Mouse (Mus musculus): Measurements from ENCODE around the gene Gm2042.
"Not testable (repeated sequence)": the region's sequence is repeated elsewhere in the genome, so short reads cannot be mapped to it uniquely, and the experiment has no call there.

The Gm2042 gene

DNA sequence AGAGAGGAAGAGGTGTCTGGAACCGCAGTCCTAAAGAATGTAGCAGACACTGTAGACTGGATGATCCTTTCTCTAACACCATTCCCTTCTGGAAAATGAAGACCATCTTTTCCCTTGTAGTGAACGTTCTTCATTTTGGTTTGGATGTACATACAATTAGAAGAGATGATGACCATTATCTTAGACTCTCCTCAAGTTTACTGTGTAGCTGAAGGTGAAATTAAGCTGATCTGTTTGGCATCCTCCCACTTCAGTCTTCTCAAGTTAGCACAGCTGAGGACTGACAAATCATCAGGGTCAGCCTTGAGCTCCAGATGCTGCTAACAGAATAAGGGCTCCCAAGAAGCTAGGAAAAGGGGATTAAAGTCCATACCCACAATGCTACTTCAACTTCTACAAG is at the start of gene Gm2042:
Gene Gm2042, plus strand, starts transcription at position 301 of the 400 bp plus-strand sequence.
- in situ Hi-C loops (cut with MboI, MseI) = not testable (repeated sequence)

DNA sequence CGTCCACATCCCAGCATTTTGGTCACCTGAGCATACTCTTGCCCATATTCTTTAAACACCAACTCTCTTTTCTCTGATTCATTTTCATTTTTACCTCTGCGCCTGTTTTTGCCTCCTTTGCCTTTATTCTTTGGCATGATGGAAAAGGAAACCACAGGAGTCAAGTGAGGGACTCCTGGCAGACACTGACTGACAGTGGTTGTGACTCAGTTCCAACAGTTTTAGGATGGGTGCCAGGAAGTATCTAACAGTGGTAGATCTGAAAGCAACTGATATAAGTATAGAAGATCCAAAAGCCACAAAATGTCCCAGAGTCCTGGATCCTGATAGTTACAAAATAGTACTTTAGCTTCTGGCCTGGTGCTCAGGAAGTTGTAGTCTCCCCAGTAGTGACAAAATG is 34.2 kb upstream of the Gm2042 start, which contains the start of gene Gm2035:
Gene Gm2035, minus strand, starts transcription at position 137 of the 400 bp plus-strand sequence.
- in situ Hi-C loops (cut with MboI, MseI) = not testable (repeated sequence)

DNA sequence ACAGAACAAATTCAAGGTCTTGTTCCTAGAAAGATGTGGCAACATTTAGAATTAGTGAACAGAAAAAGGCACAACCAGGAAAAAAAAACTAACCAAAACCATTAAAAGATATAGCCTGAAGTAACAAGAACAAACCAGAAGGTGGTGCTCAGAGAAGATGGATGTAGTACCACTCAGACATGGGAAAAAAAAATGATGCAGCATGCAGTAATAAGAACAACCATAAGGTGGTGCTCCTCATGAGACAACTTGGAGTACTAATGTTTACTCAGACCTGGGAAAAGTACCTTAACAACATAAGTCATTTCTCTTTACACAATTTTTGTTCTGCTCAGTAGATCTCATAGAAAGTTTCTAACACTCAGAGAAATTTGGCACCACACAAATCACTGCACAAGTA is 30.1 kb downstream of the Gm2042 start:
- in situ Hi-C loops (cut with MboI, MseI) = not testable (repeated sequence)

DNA sequence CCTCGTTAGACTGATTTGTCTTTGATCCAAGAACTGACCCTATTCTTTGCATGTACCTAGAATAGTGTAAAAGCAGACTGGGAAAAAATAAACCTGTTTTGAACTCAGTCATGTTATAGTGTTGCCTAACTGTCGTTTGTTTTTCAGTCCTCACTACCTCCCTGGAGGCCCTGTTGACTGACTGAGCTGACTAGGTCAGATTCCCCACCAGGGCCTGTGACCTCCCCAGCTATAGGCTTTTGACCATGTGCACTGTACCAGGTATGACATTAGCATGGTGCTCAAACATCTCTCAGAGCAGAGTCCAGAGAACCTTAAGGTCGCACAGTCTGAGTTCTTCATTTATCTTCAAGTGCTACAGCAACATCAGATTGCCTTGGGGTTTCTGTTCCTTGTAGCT is 50.2 kb downstream of the Gm2042 start:
- in situ Hi-C loops (cut with MboI, MseI) = loop anchor here (5.0 to 10.0 kb wide), 2 partner anchors 157 to 359 kb away; partner anchors contain the start of gene Gm16381

Data from T-helper 2 cell (primary cell).